Mouse (Mus musculus) heart, embryonic 15.5 days (tissue): Measurements from ENCODE around the gene Slc13a5. TPM values are rescaled to one million over a fixed set of nuclear protein-coding genes. Genes with fewer than 3 reads are reported as not detected.

Experiments
- ATAC-seq: fragments of 200-750 bp; cut with Nextera tagmentation; replicated peaks from 2 replicates; pipeline ENCODE4 v1.8.0; 2017; ENCODE audit warnings: low read depth, moderate TSS enrichment; ENCODE audit not compliant: insufficient number of reproducible peaks, insufficient read depth, low FRiP score
- H3K27ac ChIP-seq: fragments of 300-500 bp; sonication (generic); 2 replicates; pipeline ENCODE4 v1.5.1; 2015; ENCODE audit warnings: mild to moderate bottlenecking, inconsistent platforms
- H3K27me3 ChIP-seq: fragments of 300-500 bp; sonication (generic); 2 replicates; pipeline ENCODE4 v1.6.1; 2015; ENCODE audit warnings: inconsistent platforms
- H3K36me3 ChIP-seq: fragments of 300-500 bp; sonication (generic); 2 replicates; pipeline ENCODE4 v1.6.1; 2015; ENCODE audit warnings: mild to moderate bottlenecking, inconsistent platforms
- H3K4me1 ChIP-seq: fragments of 300-500 bp; sonication (generic); replicated peaks from 2 replicates; pipeline ENCODE4 v1.6.1; 2015; ENCODE audit warnings: inconsistent platforms
- H3K4me2 ChIP-seq: fragments of 300-500 bp; sonication (generic); 2 replicates; pipeline ENCODE4 v1.6.1; 2015; ENCODE audit warnings: inconsistent platforms, mild to moderate bottlenecking, moderate library complexity
- H3K4me3 ChIP-seq: fragments of 300-500 bp; sonication (generic); 2 replicates; pipeline ENCODE4 v1.5.1; 2015; ENCODE audit warnings: mild to moderate bottlenecking, inconsistent platforms
- H3K9ac ChIP-seq: fragments of 300-500 bp; sonication (generic); 2 replicates; pipeline ENCODE4 v1.6.1; 2015; ENCODE audit warnings: mild to moderate bottlenecking, inconsistent platforms
- H3K9me3 ChIP-seq: fragments of 300-500 bp; sonication (generic); replicated peaks from 2 replicates; pipeline ENCODE4 v1.6.1; 2016; ENCODE audit warnings: inconsistent platforms
- WGBS: fragments of 180-500 bp; shearing (Covaris S2); methylation state at CpG from one replicate; pipeline ENCODE4 v1.1.7; 2015; ENCODE audit warnings: mixed read lengths; 5-methylcytosine and 5-hydroxymethylcytosine counted together
- polyA plus RNA-seq: library from polyadenylated mRNA; unstranded; fragments of >200 nt; fragmentation: Nextera tagmentation; extraction: Ambion mirVana; gene quantifications from 2 replicates; pipeline ENCODE4 v1.2.1, GENCODE M21; 2015

The Slc13a5 gene
- polyA plus RNA-seq, 1 experiment from 2014 or later, result 0.11 TPM

- Histone ChIP-seq H3K4me1 (0 out of 2 replicates have a peak, but pooled peaks cover 4% of the 10 kb centered on the region), H3K36me3 (no peaks in the 10 kb centered on the region), H3K9me3 (no peaks in the 10 kb centered on the region), H3K27ac (no peak overlapping the region), H3K27me3 (peaks cover 1% of the 10 kb centered on the region; the same call in 1 of the 2 replicates), H3K4me2 (no peak overlapping the region), H3K4me3 (no peak overlapping the region), H3K9ac (no peak overlapping the region)
- ATAC-seq, result no peak
- 74% methylated on average over 4 of the region's 4 CpGs for WGBS
These were observed 43.6 kb downstream of the Slc13a5 start for GRCm38 (mm10) chr11:72223414-72223813.

- 18% methylated on average over 6 of the region's 6 CpGs for WGBS
- Histone ChIP-seq H3K27me3 (no peaks in the 10 kb centered on the region), H3K4me2 (no peak overlapping the region), H3K36me3 (no peaks in the 10 kb centered on the region), H3K4me1 (peaks cover 9% of the 10 kb centered on the region; the same call in 1 of the 2 replicates), H3K9me3 (no peaks in the 10 kb centered on the region), H3K4me3 (no peak overlapping the region), H3K27ac (no peak overlapping the region), H3K9ac (no peak overlapping the region)
- ATAC-seq, result no peak
These were observed 45.7 kb downstream of the Slc13a5 start for GRCm38 (mm10) chr11:72221278-72221677.

GRCm38 (mm10) chr11:72217116-72217515, 49.9 kb downstream of the Slc13a5 start:
- Histone ChIP-seq H3K27me3 (no peaks in the 10 kb centered on the region), H3K27ac (no peak overlapping the region), H3K4me3 (no peak overlapping the region), H3K9me3 (no peaks in the 10 kb centered on the region), H3K4me1 (peaks cover 18% of the 10 kb centered on the region), H3K36me3 (peaks cover 2% of the 10 kb centered on the region), H3K4me2 (no peak overlapping the region), H3K9ac (no peak overlapping the region)
- no peak for ATAC-seq
- 82% methylated on average over 5 of the region's 5 CpGs for WGBS

- WGBS, result 2% methylated on average over 29 of the region's 29 CpGs
- Histone ChIP-seq H3K27me3 (no peaks in the 10 kb centered on the region), H3K4me2 (peak within 1 kb of the TSS; percentile 94), H3K9me3 (no peaks in the 10 kb centered on the region), H3K27ac (peak within 1 kb of the TSS; percentile 78), H3K4me1 (peaks cover 18% of the 10 kb centered on the region), H3K36me3 (peaks cover 18% of the 10 kb centered on the region), H3K4me3 (peak within 1 kb of the TSS; percentile 93), H3K9ac (peak within 1 kb of the TSS; percentile 80)
- peak; percentile 69 for ATAC-seq
These were observed 51.6 kb downstream of the Slc13a5 start, which contains the start of gene Med31 for GRCm38 (mm10) chr11:72215410-72215797. Gene Med31 (minus strand): TSS chr11:72215592.

- peak; percentile 96 for ATAC-seq
- peak overlapping the region; percentile 78 for H3K27ac ChIP-seq
- peak overlapping the region; percentile 80 for H3K9ac ChIP-seq
- peak overlapping the region; percentile 94 for H3K4me2 ChIP-seq
- H3K4me3 ChIP-seq, result peak overlapping the region; percentile 93
- H3K9me3 ChIP-seq, result no peaks in the 10 kb centered on the region
- H3K4me1 ChIP-seq, result peaks cover 18% of the 10 kb centered on the region
- 1% methylated on average over 51 of the region's 51 CpGs for WGBS
- no peaks in the 10 kb centered on the region for H3K27me3 ChIP-seq
- H3K36me3 ChIP-seq, result peaks cover 24% of the 10 kb centered on the region
These were observed 52.2 kb downstream of the Slc13a5 start for GRCm38 (mm10) chr11:72214591-72215409.

- peak overlapping the region; percentile 82 for H3K9ac ChIP-seq
- H3K9me3 ChIP-seq, result no peaks in the 10 kb centered on the region
- peaks cover 25% of the 10 kb centered on the region for H3K36me3 ChIP-seq
- H3K27me3 ChIP-seq, result no peaks in the 10 kb centered on the region
- WGBS, result 11% methylated on average over 17 of the region's 17 CpGs
- H3K4me1 ChIP-seq, result peaks cover 17% of the 10 kb centered on the region
- H3K4me3 ChIP-seq, result peak overlapping the region; percentile 82
- no peak for ATAC-seq
- peak overlapping the region; percentile 56; the same call in 1 of the 2 replicates for H3K27ac ChIP-seq
- H3K4me2 ChIP-seq, result peak overlapping the region; percentile 93
These were observed 59.1 kb downstream of the Slc13a5 start for GRCm38 (mm10) chr11:72207834-72208377.

GRCm38 (mm10) chr11:72207204-72207833, 59.7 kb downstream of the Slc13a5 start, which contains the start of the genes 4933427D14Rik and Txndc17:
Gene 4933427D14Rik (minus strand): TSS chr11:72207459.
Gene Txndc17 (plus strand): TSS chr11:72207547.
- Histone ChIP-seq H3K9ac (peak within 1 kb of the TSS; percentile 82), H3K27me3 (no peaks in the 10 kb centered on the region), H3K36me3 (peaks cover 25% of the 10 kb centered on the region), H3K4me3 (peak within 1 kb of the TSS; percentile 82), H3K27ac (peak within 1 kb of the TSS; percentile 56), H3K9me3 (no peaks in the 10 kb centered on the region), H3K4me1 (peaks cover 19% of the 10 kb centered on the region), H3K4me2 (peak within 1 kb of the TSS; percentile 93)
- WGBS, result under 1% methylated on average over 42 of the region's 42 CpGs
- ATAC-seq, result peak; percentile 93

- Histone ChIP-seq H3K9me3 (no peaks in the 10 kb centered on the region), H3K4me1 (peaks cover 19% of the 10 kb centered on the region), H3K4me2 (peak within 1 kb of the TSS; percentile 93), H3K4me3 (peak within 1 kb of the TSS; percentile 82), H3K36me3 (peaks cover 19% of the 10 kb centered on the region), H3K9ac (peak within 1 kb of the TSS; percentile 82), H3K27me3 (no peaks in the 10 kb centered on the region), H3K27ac (peak within 1 kb of the TSS; percentile 56)
- peak; percentile 36; the same call in 1 of the 2 replicates for ATAC-seq
- WGBS, result under 1% methylated on average over 43 of the region's 43 CpGs
These were observed 60.5 kb downstream of the Slc13a5 start, which contains the start of gene Gm43951 for GRCm38 (mm10) chr11:72206341-72207203. Gene Gm43951 (minus strand): TSS chr11:72206840.

- Histone ChIP-seq H3K27ac (no peak overlapping the region), H3K4me2 (0 out of 2 replicates have a peak overlapping the region, but pooled peaks have one; percentile 93), H3K9me3 (no peaks in the 10 kb centered on the region), H3K36me3 (peaks cover 10% of the 10 kb centered on the region), H3K27me3 (no peaks in the 10 kb centered on the region), H3K4me3 (no peak overlapping the region), H3K9ac (no peak overlapping the region), H3K4me1 (peaks cover 19% of the 10 kb centered on the region)
- ATAC-seq, result no peak
- WGBS, result 84% methylated on average over 6 of the region's 6 CpGs
These were observed 61.8 kb downstream of the Slc13a5 start for GRCm38 (mm10) chr11:72205256-72205655.

GRCm38 (mm10) chr11:72203440-72203839, 63.6 kb downstream of the Slc13a5 start:
- H3K36me3 ChIP-seq, result peaks cover 8% of the 10 kb centered on the region
- H3K27ac ChIP-seq, result no peak overlapping the region
- H3K4me3 ChIP-seq, result no peak overlapping the region
- H3K4me1 ChIP-seq, result peaks cover 19% of the 10 kb centered on the region
- no peak overlapping the region for H3K9ac ChIP-seq
- no peak overlapping the region for H3K4me2 ChIP-seq
- H3K9me3 ChIP-seq, result no peaks in the 10 kb centered on the region
- no peaks in the 10 kb centered on the region for H3K27me3 ChIP-seq
- WGBS, result 85% methylated on average over 1 of the region's 1 CpGs
- no peak for ATAC-seq
